Mouse (Mus musculus) brain, embryonic 14.5 days (tissue): ENCODE measurements around the gene Dlgap4. TPM values are rescaled to one million over a fixed set of nuclear protein-coding genes. Genes with fewer than 3 reads are reported as not detected.
A peak's percentile ranks its signal among the peaks of the same experiment; 100 is the strongest.

Experiments
- DNase-seq: peaks from one replicate; pipeline ENCODE4 v3.0.0-alpha.2; 2011; ENCODE audit warnings: low read depth
- CTCF ChIP-seq: fragments of 200-500 bp; IDR thresholded peaks from 2 replicates; pipeline ENCODE4 v1.5.1; 2012; ENCODE audit warnings: inconsistent platforms, mild to moderate bottlenecking, moderate library complexity, borderline replicate concordance; ENCODE audit not compliant: insufficient read depth, insufficient read length; ENCODE audit errors: extremely low read depth
- POLR2A ChIP-seq: fragments of 200-500 bp; IDR thresholded peaks from 2 replicates; pipeline ENCODE4 v1.6.1; 2012; ENCODE audit warnings: mild to moderate bottlenecking, inconsistent platforms, borderline replicate concordance; ENCODE audit not compliant: poor library complexity, insufficient read depth, insufficient read length, severe bottlenecking; ENCODE audit errors: extremely low read depth
- polyA plus RNA-seq: library from polyadenylated mRNA; depleted of rRNA; stranded (reverse); fragments of >200 nt; gene quantifications from 2 replicates; pipeline ENCODE4 v1.2.3, GENCODE M21; 2012; rRNA removed

The Dlgap4 gene
- polyA plus RNA-seq: 344 and 397 TPM in 2 replicates

DNA sequence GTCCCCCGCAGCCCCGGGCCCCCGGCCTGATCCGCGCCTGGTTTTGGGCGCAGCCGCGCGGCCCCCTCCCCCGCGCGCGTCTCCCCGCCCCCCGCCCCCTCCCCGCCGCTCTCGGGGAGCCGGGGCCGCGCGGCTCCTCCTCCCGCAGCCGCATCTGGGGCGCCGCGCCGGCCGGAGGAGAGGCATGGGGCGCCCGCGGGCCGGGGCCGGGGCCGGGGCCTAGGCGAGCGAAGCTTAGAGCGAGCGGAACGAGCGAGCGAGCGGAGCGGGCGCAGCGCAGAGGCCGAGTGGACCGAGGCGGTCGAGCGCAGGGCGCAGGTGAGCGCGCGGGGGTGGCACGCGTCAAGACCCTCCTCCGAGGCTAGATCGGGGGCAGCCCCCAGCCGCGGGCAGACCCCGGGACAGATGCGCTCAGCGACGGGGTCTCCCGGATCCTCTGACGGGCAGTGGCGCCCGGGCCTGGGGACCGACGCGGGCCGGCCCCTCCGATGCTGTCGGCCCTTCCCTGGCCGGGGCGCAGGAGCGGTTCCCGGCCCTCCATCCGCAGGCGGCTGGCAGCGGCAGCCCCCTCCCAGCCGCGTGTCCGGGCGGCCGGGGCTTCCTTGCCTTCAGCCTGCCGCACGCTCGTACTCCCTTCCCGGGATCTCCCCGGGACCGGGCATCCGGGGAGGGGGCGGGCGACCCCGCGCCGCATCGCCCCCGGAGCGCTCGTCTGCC, at the start of gene Dlgap4:
TSS of gene Dlgap4 (plus strand) at position 165 of the 717 bp plus-strand sequence.
- peak; percentile 64 for DNase-seq
- TF ChIP-seq POLR2A (no peak), CTCF (no peak)

DNA sequence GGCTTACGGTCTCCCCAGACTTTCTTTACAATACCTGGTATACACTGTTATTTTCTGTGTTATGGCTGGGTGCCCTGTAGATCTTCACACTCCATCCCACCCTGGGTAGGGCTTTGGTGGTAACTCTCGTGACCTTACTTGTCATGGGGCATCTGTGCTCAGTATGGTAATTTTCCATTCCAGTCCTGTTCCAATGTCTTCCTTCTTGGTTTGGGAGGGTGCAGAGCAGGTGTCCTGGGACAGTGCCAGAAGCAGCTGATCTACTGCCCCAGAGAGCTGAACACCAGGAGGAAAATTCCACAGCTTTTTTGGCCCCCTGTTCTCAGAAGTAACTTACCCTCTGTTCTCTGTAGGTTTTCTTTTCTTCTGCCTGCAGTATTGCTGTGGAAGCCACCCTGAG, 47.0 kb upstream of the Dlgap4 start:
- TF ChIP-seq POLR2A: no peak
- no peak for TF ChIP-seq CTCF
- DNase-seq: no peak

DNA sequence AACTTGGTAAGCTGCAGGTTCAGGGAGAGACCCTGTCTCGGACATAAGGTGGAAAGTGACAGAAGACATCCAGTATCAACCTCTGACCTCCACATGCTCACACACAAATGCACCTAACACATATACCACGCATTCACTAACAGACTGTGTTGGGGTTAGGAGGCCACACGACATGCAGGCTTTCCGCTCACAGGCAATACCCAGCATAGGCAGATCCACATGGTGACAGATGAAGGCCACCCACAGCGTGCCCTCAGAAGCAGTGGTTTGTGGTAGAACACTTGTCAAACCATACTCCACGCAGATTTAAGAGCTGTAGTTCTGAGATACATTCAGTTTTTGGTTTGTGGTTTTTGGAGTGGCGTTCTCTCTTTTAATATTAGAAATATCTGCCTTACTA, 44.9 kb upstream of the Dlgap4 start:
- DNase-seq: no peak
- TF ChIP-seq CTCF (no peak), POLR2A (no peak)

DNA sequence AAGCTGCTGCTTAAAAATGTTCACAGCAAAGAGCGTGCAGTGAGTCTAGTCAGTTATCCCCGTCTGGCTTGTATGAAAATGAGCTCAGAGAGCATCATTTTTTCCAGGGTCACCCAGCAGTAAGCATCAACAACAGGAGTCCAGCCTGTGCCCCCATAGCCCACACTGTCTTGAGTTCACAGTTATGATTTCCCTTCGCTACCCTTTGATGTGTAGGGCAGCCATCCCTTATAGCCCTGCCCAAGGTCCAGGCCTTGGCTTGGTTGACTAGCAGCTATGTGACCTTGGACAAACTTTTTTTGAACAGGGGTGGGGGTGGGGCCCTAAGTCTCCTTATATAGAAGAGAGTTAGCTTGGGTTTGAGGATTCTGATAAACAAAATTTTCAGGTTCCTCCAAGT, 44.2 kb upstream of the Dlgap4 start:
- TF ChIP-seq POLR2A (no peak), CTCF (no peak)
- no peak for DNase-seq

DNA sequence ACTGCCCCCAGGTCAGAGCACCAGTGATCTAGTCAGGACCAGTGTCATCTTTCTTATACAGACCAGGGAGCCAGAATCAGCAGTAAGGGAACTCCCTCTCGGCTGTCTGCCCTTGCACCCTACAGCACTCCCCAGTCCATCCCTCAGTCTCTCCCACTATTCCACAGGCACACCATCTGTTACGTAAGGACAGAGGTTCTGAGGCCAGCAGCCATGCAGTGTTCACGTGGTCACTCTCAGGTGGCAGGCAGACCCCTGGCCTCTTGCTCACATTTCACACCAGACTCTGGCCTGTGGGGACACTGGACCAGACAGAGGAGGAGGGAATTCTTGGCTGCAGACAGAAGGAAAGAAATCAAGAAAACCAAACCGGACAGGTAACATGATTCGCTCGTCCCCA, 42.0 kb upstream of the Dlgap4 start:
- no peak for TF ChIP-seq POLR2A
- TF ChIP-seq CTCF: no peak
- no peak for DNase-seq

DNA sequence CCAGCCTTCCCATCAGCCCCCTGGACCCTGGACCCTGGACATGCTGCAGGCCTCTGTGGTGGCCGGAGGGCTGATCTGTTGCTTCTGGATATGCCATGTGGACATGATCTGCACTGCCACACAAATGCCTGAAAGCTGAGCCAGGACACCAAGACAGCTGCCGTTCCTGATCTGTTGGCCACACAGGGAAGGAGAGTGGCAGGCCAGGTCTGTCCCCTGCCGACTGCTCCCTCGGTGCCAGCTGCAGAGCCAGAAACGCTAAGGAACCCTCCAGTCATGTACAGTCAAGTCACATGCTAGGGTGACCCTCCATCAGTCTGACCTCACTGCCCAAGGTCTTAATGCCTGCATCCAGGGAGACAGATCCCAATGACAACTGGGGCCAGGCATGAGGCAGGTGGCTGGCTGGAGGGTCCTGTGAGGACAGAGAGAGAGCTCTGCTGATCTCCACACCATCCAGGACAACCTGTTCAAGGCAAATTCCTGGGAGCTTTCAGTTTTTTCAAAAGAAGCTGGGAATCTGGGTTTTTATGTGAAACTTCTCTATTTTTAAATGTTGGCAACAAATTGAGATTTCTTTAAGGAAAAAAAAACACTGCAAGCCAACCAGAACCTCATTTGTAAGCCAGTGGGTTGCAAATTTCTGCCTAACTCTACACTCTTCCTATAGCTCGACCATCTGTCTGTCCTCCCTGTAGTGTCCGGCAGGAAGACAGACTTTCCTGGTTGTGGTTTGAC, 36.5 kb upstream of the Dlgap4 start:
- no peak for TF ChIP-seq CTCF
- no peak for DNase-seq

DNA sequence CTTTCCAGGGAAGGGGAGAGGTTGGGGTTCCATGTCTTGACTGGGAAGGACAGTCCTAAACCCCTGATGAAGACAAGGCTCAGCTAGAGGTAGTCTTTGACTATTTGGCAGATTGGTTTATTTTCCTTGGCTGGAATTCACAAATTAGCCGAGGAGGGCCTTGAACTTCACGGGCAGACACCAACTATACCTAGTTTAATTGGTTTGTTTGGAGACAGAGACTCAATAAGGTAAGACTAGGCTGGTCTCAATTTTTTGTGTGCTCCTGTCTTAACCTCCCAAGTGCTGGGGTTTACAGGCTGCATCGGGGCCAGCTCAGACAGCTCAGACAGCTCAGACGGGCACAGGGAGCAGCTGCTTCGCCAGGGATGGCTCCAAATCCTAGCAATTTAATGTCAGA, 33.0 kb upstream of the Dlgap4 start:
- no peak for DNase-seq
- TF ChIP-seq CTCF (no peak), POLR2A (no peak)

DNA sequence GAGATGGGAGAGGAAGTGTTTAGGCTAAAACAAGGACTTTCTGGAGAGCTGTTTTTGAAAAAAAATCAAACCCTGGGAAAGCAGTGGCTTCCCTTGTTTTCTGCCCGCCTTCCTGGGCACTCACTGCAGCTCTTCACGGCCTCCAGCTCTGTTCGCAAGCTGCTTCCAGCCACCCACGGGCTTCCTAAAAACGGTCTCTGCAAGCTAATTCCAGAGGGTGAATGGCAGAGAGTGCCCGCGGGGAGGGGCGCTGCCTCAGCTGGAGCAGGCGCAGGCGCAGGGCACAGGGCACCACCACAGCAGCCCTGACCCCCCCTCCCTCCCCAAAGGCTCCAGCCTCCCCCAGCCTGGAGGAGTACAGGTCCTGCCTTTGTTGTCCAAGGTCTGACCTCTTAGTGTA, 32.3 kb upstream of the Dlgap4 start:
- no peak for TF ChIP-seq POLR2A
- TF ChIP-seq CTCF: no peak
- peak; percentile 45 for DNase-seq

DNA sequence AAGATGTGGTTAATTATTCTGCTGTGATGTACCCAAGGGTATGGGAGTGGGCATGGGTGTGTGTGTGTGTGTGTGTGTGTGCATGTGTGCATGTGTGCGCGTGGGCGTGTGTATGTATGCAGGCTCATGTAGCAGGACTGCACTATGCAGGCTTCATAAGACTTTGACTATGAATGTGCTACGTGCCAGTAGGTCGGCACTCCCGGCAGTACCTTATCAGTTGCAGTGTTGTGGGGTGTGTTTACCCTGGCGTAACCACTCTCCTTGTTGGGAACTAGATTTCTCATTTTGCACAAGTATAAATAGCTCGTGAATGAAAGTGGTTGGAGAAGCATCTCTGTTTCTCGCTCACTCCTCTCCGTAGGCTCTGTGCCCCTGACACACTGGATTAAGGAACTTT, 30.6 kb upstream of the Dlgap4 start:
- no peak for TF ChIP-seq CTCF
- no peak for TF ChIP-seq POLR2A
- DNase-seq: no peak

DNA sequence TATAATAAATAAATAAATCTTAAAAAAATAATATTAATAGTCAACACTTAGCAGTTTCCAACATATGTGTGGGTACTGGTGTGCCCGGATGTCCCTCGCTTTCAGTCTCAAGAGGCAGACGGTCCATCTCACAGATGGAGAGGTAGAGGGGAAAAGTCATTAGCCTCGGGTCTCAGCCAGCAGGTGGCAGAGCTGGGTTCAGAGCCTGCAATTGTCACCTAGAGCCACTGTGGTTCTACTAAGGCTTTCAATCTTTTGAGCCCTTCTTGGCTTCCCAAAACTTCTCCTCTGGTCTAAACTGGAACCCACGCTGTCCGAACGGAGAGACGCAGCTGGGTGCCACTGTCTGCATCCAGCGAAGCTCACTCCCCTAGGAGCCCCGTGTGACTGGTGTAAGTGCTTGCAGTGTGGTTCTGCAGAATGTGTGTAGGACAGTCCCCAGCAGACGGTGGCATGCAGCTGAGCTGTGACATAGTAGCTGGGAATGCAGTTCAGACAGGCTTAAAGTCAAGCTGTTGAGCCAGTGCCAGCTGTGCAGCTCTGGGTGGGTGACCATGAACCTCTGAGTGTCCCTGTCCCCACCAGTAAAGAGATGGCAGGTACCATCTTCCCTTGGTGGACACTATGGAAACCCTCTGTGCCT, 29.2 kb upstream of the Dlgap4 start:
- TF ChIP-seq CTCF (peak; percentile 53; the same call in 1 of the 2 replicates), POLR2A (no peak)
- peak; percentile 22 for DNase-seq

DNA sequence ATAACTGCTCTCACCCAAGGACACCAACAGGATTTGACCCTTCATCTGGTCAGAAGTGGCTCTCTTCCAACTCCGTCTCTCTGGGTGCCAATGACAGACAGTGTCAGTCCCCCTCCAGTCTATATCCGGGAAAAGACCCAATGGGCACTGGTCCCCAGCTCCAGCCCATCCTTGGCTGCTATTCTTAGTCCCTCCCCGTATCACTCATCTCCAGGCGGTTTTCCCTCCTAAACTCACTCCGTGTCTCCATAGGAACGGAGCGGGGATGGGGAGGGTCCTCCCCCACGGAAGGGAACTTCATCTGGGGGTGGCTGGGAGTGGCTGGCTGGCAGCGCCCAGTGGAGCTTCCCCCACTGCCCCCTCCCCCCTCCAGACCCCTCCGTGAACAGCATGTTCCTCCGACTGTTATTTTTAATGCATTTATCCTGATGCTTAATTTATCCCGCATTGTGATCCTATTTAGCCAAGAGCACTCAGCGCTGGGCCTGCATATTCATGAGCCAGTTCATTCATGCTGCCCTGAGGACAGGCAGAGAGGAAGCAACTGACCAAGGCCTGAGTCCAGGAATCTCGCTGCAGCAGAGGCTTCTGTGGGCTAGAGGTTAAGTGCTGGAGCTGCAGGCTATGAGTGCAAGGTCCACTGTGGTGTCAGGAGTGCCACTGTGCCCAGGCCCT, 28.6 kb upstream of the Dlgap4 start:
- TF ChIP-seq POLR2A (no peak), CTCF (no peak)
- peak; percentile 68 for DNase-seq
